Mouse (Mus musculus) hindbrain, embryonic 14.5 days (tissue): ENCODE data around the gene Nts. TPM values are rescaled to one million over a fixed set of nuclear protein-coding genes. Genes with fewer than 3 reads are reported as not detected.
"Not testable (repeated sequence)": the region's sequence is repeated elsewhere in the genome, so short reads cannot be mapped to it uniquely, and the experiment has no call there.

Source experiments
- ATAC-seq: fragments of 200-750 bp; cut with Nextera tagmentation; 2 replicates; pipeline ENCODE4 v1.8.0; 2017; ENCODE audit warnings: moderate number of reproducible peaks, mild to moderate bottlenecking, moderate TSS enrichment, moderate library complexity; ENCODE audit not compliant: low FRiP score
- DNase-seq: peaks from one replicate; pipeline ENCODE4 v3.0.0-alpha.2; 2015; ENCODE audit warnings: low spot score
- H3K27ac ChIP-seq: fragments of 300-500 bp; sonication (generic); 2 replicates; pipeline ENCODE4 v1.5.1; 2014; ENCODE audit warnings: mild to moderate bottlenecking, moderate library complexity
- H3K27me3 ChIP-seq: fragments of 300-500 bp; sonication (generic); 2 replicates; pipeline ENCODE4 v1.6.1; 2014; ENCODE audit warnings: mild to moderate bottlenecking, low read length, mixed read lengths; ENCODE audit not compliant: control insufficient read depth, insufficient read depth
- H3K36me3 ChIP-seq: fragments of 300-500 bp; sonication (generic); replicated peaks from 2 replicates; pipeline ENCODE4 v1.6.1; 2014; ENCODE audit not compliant: control insufficient read depth, insufficient read depth
- H3K4me1 ChIP-seq: fragments of 300-500 bp; sonication (generic); replicated peaks from 2 replicates; pipeline ENCODE4 v1.6.1; 2014; ENCODE audit warnings: antibody characterized with exemption, low read length, mixed read lengths; ENCODE audit not compliant: control insufficient read depth, insufficient read depth
- H3K4me2 ChIP-seq: fragments of 300-500 bp; sonication (generic); replicated peaks from 2 replicates; pipeline ENCODE4 v1.6.1; 2014; ENCODE audit warnings: mild to moderate bottlenecking, moderate library complexity
- H3K4me3 ChIP-seq: fragments of 300-500 bp; sonication (generic); replicated peaks from 2 replicates; pipeline ENCODE4 v1.5.1; 2014; ENCODE audit warnings: mild to moderate bottlenecking, low read length
- H3K9ac ChIP-seq: fragments of 300-500 bp; sonication (generic); 2 replicates; pipeline ENCODE4 v1.6.1; 2014
- H3K9me3 ChIP-seq: fragments of 300-500 bp; sonication (generic); 2 replicates; pipeline ENCODE4 v1.6.1; 2016; ENCODE audit warnings: low read length; ENCODE audit not compliant: control insufficient read depth
- WGBS: fragments of 180-500 bp; shearing (Covaris S2); extraction: QIAGEN DNeasy Blood & Tissue Kit; methylation state at CpG from one replicate; pipeline ENCODE4 v1.1.7; 2014; 5-methylcytosine and 5-hydroxymethylcytosine counted together
- polyA plus RNA-seq: library from polyadenylated mRNA; unstranded; fragments of >200 nt; fragmentation: Nextera tagmentation; extraction: Ambion mirVana; gene quantifications from 2 replicates; pipeline ENCODE4 v1.2.1, GENCODE M21; 2014

Gene Nts
- polyA plus RNA-seq, 1 experiment from 2014 or later = 8.1 TPM

- Histone ChIP-seq H3K4me2 (no peak overlapping the region), H3K36me3 (no peaks in the 10 kb centered on the region), H3K4me1 (no peaks in the 10 kb centered on the region), H3K4me3 (no peak overlapping the region), H3K9ac (no peak overlapping the region), H3K27me3 (no peaks in the 10 kb centered on the region), H3K9me3 (no peaks in the 10 kb centered on the region), H3K27ac (no peak overlapping the region)
- ATAC-seq (no peak), DNase-seq (peak; percentile 94)
- 4% methylated on average over 7 of the region's 7 CpGs for WGBS
Measured at GRCm38 (mm10) chr10:102449449-102449848, 40.8 kb downstream of the Nts start.

- no peak overlapping the region for H3K9ac ChIP-seq
- peak; percentile 57; the same call in 1 of the 2 replicates for ATAC-seq
- H3K27me3 ChIP-seq = no peaks in the 10 kb centered on the region
- H3K4me3 ChIP-seq = no peak overlapping the region
- no peaks in the 10 kb centered on the region for H3K9me3 ChIP-seq
- peak; percentile 76 for DNase-seq
- H3K4me1 ChIP-seq = no peaks in the 10 kb centered on the region
- no peak overlapping the region for H3K4me2 ChIP-seq
- H3K36me3 ChIP-seq = no peaks in the 10 kb centered on the region
- WGBS = 34% methylated on average over 2 of the region's 2 CpGs
- H3K27ac ChIP-seq = no peak overlapping the region
Measured at GRCm38 (mm10) chr10:102444912-102445556, 45.3 kb downstream of the Nts start.

- not testable (repeated sequence) for H3K27me3 ChIP-seq, H3K27ac ChIP-seq, H3K4me3 ChIP-seq, ATAC-seq, DNase-seq, H3K9ac ChIP-seq, H3K36me3 ChIP-seq, H3K9me3 ChIP-seq, H3K4me1 ChIP-seq
- 46% methylated on average over 6 of the region's 6 CpGs for WGBS
- H3K4me2 ChIP-seq = peak overlapping the region; percentile 30
Measured at GRCm38 (mm10) chr10:102435467-102435866, 54.8 kb downstream of the Nts start.

DNA sequence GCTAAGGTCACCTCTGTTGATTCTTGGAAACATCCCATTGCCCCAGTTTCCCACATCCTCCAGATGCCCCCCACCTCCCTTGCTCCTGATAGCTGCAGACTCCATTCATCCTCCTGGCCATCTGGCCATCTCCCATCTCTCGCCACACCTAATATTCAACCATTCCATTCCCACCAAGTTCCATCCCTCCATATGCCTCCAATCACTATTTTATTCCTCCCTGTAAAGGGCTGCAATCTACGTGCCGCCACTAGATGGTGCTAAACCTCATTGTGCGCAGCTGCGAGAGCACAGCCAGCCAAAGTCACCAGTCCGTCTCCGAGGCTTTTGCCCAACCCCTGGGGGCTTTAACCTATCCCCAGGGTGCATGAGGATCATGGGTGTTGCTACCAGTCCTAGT lies 55.2 kb downstream of the Nts start:
- H3K9ac ChIP-seq, H3K36me3 ChIP-seq, H3K4me1 ChIP-seq, H3K9me3 ChIP-seq, H3K4me3 ChIP-seq, DNase-seq, H3K27ac ChIP-seq, H3K27me3 ChIP-seq: not testable (repeated sequence)
- 7% methylated on average over 5 of the region's 7 CpGs for WGBS
- ATAC-seq = peak; percentile 57; the same call in 1 of the 2 replicates
- H3K4me2 ChIP-seq = peak overlapping the region; percentile 30

Other genes with a start within 250 kb of the Nts start
- 2.7 and 3.5 TPM in 2 replicates for gene Rassf9, start 21.7 kb upstream of the Nts start, polyA plus RNA-seq